Mouse (Mus musculus): ENCODE results near the gene Tlx2. TPM values are rescaled to one million over a fixed set of nuclear protein-coding genes. Genes with fewer than 3 reads are reported as not detected.

Tlx2 gene
- polyA plus RNA-seq, 1 experiment from 2014 or later = 1.0 TPM

GRCm38 (mm10) chr6:83053136-83053960 lies 16.7 kb downstream of the Tlx2 start:
- 1% methylated on average over 26 of the region's 26 CpGs for WGBS
- Histone ChIP-seq H3K4me1 (replicated peaks) (peaks cover 23% of the 10 kb centered on the region), H3K36me3 (peaks cover 56% of the 10 kb centered on the region), H3K27me3 (no peaks in the 10 kb centered on the region), H3K4me3 (replicated peaks) (peak overlapping the region; percentile 97), H3K9ac (replicated peaks) (peak overlapping the region; percentile 88), H3K27ac (peak overlapping the region; percentile 93), H3K4me2 (peak overlapping the region; percentile 73), H3K9me3 (no peaks in the 10 kb centered on the region)
- no peak for ATAC-seq (ENCODE audit: insufficient number of reproducible peaks, insufficient read depth, low FRiP score, low TSS enrichment, low read depth)

GRCm38 (mm10) chr6:83049367-83049766 lies 20.7 kb downstream of the Tlx2 start:
- Histone ChIP-seq H3K9ac (replicated peaks) (no peak overlapping the region), H3K4me1 (replicated peaks) (peaks cover 13% of the 10 kb centered on the region), H3K4me3 (replicated peaks) (no peak overlapping the region), H3K27ac (no peak overlapping the region), H3K4me2 (no peak overlapping the region), H3K9me3 (no peaks in the 10 kb centered on the region), H3K36me3 (peaks cover 38% of the 10 kb centered on the region), H3K27me3 (no peaks in the 10 kb centered on the region; the same call in 1 of the 2 replicates)
- WGBS = 66% methylated on average over 10 of the region's 10 CpGs
- ATAC-seq (ENCODE audit: insufficient number of reproducible peaks, insufficient read depth, low FRiP score, low TSS enrichment, low read depth) = no peak

GRCm38 (mm10) chr6:83044742-83045141 lies 25.4 kb downstream of the Tlx2 start:
- no peaks in the 10 kb centered on the region; the same call in 1 of the 2 replicates for H3K27me3 ChIP-seq
- no peaks in the 10 kb centered on the region for H3K4me1 ChIP-seq (replicated peaks)
- H3K36me3 ChIP-seq = peaks cover 25% of the 10 kb centered on the region; the same call in 1 of the 2 replicates
- no peaks in the 10 kb centered on the region for H3K9me3 ChIP-seq
- H3K4me2 ChIP-seq = no peak overlapping the region
- no peak overlapping the region for H3K4me3 ChIP-seq (replicated peaks)
- no peak overlapping the region for H3K27ac ChIP-seq
- WGBS = 78% methylated on average over 9 of the region's 9 CpGs
- no peak overlapping the region for H3K9ac ChIP-seq (replicated peaks)
- no peak for ATAC-seq (ENCODE audit: insufficient number of reproducible peaks, insufficient read depth, low FRiP score, low TSS enrichment, low read depth)

GRCm38 (mm10) chr6:83043993-83044392 lies 26.1 kb downstream of the Tlx2 start:
- Histone ChIP-seq H3K4me1 (replicated peaks) (no peaks in the 10 kb centered on the region), H3K4me3 (replicated peaks) (no peak overlapping the region), H3K9me3 (no peaks in the 10 kb centered on the region), H3K4me2 (no peak overlapping the region), H3K36me3 (peaks cover 21% of the 10 kb centered on the region; the same call in 1 of the 2 replicates), H3K9ac (replicated peaks) (no peak overlapping the region), H3K27me3 (no peaks in the 10 kb centered on the region; the same call in 1 of the 2 replicates), H3K27ac (no peak overlapping the region)
- no peak for ATAC-seq (ENCODE audit: insufficient number of reproducible peaks, insufficient read depth, low FRiP score, low TSS enrichment, low read depth)
- WGBS = 85% methylated on average over 5 of the region's 5 CpGs

DNA sequence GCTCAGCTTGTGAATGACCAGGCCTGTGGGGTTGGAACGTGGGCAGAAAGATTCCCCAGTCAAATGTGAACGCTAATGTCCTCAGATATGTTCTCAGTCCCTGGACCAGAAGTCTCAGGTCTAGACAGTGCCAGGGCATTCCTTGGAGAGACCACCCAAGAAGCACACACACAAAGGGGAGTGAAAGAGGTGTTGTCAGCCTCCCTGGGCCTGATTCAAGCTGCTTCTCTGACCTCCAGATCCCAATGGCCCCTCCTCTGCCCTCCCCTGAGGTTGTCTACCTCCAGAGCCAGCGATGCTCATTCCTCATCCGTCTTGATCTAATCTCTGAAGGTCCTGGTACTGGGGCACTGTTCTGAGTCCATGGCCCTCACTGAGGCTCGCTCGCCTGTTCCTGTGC lies 26.5 kb downstream of the Tlx2 start:
- Histone ChIP-seq H3K27me3 (no peaks in the 10 kb centered on the region; the same call in 1 of the 2 replicates), H3K4me2 (no peak overlapping the region), H3K4me3 (replicated peaks) (no peak overlapping the region), H3K36me3 (peaks cover 17% of the 10 kb centered on the region; the same call in 1 of the 2 replicates), H3K9ac (replicated peaks) (no peak overlapping the region), H3K27ac (no peak overlapping the region), H3K9me3 (no peaks in the 10 kb centered on the region), H3K4me1 (replicated peaks) (peaks cover 4% of the 10 kb centered on the region; the same call in 1 of the 2 replicates)
- WGBS = 65% methylated on average over 6 of the region's 6 CpGs
- ATAC-seq (ENCODE audit: insufficient number of reproducible peaks, insufficient read depth, low FRiP score, low TSS enrichment, low read depth) = no peak

DNA sequence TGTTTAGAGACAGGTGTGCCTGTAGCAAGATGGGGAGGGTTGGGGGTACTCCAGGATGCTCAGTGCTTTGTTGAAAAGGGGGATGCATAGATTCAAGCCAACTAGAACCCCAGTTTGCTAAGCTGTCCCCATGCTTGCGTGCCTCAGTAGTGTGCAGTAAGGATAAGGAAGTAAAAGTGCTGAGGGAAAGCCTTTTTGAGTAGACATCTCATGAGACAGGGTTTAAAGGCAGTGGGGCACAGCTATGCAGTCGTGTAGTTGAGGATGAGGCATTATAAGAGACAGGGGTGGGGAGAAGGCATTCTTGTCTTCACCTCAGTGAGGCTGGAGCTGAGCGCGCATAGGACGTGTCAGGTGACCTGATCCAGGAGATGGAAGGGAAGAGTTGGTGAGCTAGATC lies 29.5 kb downstream of the Tlx2 start:
- Histone ChIP-seq H3K9ac (replicated peaks) (no peak overlapping the region), H3K4me3 (replicated peaks) (no peak overlapping the region)

DNA sequence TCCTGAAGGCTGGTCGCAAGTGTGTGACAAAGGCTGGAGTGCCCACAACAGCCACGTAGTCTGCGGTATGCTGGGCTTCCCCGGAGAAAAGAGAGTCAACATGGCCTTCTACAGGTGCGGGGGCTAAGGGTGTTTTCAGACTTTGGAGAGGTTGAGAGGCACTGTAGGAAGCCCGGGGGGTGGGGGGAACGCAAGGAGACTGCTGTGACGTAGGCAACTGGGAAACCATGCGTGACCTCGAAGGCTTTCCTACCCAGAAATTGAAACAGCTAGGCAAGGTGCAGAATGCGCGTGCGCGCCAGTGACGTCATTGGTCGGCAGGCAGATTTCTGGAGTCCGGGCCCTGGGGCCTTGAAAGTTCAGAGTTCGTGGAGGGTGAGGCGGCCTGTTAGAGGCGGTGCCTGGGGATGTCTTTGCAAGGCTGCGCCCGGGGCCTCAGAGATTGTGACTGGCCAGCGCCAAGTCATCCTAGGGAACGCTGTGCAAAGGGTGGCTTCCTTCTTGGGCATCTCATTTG lies 31.5 kb downstream of the Tlx2 start:
- peak; percentile 17; the same call in 1 of the 2 replicates for ATAC-seq (ENCODE audit: insufficient number of reproducible peaks, insufficient read depth, low FRiP score, low TSS enrichment, low read depth)
- Histone ChIP-seq H3K27ac (no peak overlapping the region), H3K4me2 (peak overlapping the region; percentile 57), H3K4me1 (replicated peaks) (peaks cover 21% of the 10 kb centered on the region), H3K27me3 (peaks cover 4% of the 10 kb centered on the region; the same call in 1 of the 2 replicates), H3K9ac (replicated peaks) (peak overlapping the region; percentile 44; the same call in 1 of the 2 replicates), H3K9me3 (no peaks in the 10 kb centered on the region), H3K4me3 (replicated peaks) (peak overlapping the region; percentile 29), H3K36me3 (peaks cover 11% of the 10 kb centered on the region; the same call in 1 of the 2 replicates)
- 11% methylated on average over 24 of the region's 24 CpGs for WGBS

More for the DNA sequence above, 29.5 kb downstream of the Tlx2 start:
- Histone ChIP-seq H3K36me3 (peaks cover 15% of the 10 kb centered on the region; the same call in 1 of the 2 replicates), H3K27ac (no peak overlapping the region), H3K4me1 (replicated peaks) (peaks cover 9% of the 10 kb centered on the region), H3K4me2 (no peak overlapping the region), H3K9me3 (no peaks in the 10 kb centered on the region), H3K27me3 (peaks cover 4% of the 10 kb centered on the region; the same call in 1 of the 2 replicates)
- ATAC-seq (ENCODE audit: insufficient number of reproducible peaks, insufficient read depth, low FRiP score, low TSS enrichment, low read depth) = no peak
- 82% methylated on average over 5 of the region's 5 CpGs for WGBS

DNA sequence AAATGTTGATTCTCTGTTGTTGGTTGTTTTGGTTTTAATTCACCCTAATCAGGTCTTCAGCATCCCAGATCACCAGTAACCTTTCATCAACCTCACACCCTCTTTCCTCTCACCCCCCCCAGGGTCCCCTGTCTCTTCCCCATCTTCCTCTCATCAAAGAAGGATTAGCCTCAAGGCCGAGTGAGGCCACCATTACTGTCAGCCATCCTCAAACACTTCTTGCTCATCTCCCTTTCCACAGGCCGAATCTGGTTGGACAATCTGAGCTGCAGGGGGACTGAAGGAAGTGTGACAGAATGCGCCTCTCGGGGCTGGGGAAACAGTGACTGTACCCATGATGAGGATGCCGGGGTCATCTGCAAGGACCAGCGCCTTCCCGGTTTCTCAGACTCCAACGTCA lies 32.9 kb downstream of the Tlx2 start:
- Histone ChIP-seq H3K27ac (no peak overlapping the region), H3K4me1 (replicated peaks) (peaks cover 25% of the 10 kb centered on the region), H3K9me3 (no peaks in the 10 kb centered on the region), H3K27me3 (peaks cover 9% of the 10 kb centered on the region), H3K9ac (replicated peaks) (no peak overlapping the region), H3K4me2 (no peak overlapping the region), H3K4me3 (replicated peaks) (no peak overlapping the region), H3K36me3 (peaks cover 11% of the 10 kb centered on the region; the same call in 1 of the 2 replicates)
- no peak for ATAC-seq (ENCODE audit: insufficient number of reproducible peaks, insufficient read depth, low FRiP score, low TSS enrichment, low read depth)
- 81% methylated on average over 8 of the region's 8 CpGs for WGBS

DNA sequence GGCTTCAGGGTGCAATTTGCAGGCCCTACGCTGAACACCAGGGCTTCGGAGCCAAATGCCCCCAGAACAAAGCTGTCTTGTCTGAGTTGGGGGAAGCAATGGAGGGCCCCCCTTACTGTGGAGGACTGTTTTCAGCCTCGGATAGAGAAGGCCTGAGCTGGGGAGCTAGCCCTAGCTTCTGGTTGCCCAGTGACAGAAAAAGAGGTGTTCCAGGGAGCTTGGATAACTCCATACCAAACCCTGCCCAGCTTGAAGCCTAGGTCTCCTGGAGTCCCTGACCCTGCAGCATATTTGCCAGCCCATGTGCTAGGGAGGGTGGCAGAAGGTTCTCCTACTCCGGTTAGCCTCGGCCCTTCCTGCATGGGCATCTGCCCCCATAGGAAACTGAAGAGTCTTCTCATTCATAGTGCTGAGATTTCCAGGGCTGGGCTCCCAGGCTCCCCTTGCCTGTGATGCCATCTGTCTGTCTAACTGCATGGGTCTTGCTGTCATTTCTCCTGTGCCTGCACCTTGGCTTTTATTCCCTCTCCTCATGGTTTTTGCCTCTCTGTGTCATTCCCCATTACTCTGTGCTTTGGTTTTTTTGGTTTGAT lies 35.5 kb downstream of the Tlx2 start:
- H3K27ac ChIP-seq = peak overlapping the region; percentile 86
- WGBS = 14% methylated on average over 5 of the region's 5 CpGs
- no peaks in the 10 kb centered on the region for H3K9me3 ChIP-seq
- ATAC-seq (ENCODE audit: insufficient number of reproducible peaks, insufficient read depth, low FRiP score, low TSS enrichment, low read depth) = no peak
- peaks cover 41% of the 10 kb centered on the region for H3K4me1 ChIP-seq (replicated peaks)
- peaks cover 8% of the 10 kb centered on the region; the same call in 1 of the 2 replicates for H3K36me3 ChIP-seq
- H3K9ac ChIP-seq (replicated peaks) = peak overlapping the region; percentile 52
- H3K4me2 ChIP-seq = peak overlapping the region; percentile 84
- peak overlapping the region; percentile 48 for H3K4me3 ChIP-seq (replicated peaks)
- peaks cover 35% of the 10 kb centered on the region for H3K27me3 ChIP-seq

GRCm38 (mm10) chr6:83033249-83034185 lies 36.6 kb downstream of the Tlx2 start, which contains the start of the genes Dok1 and Loxl3:
Dok1 (minus strand) TSS chr6:83033471.
Loxl3 (plus strand) TSS chr6:83034173.
- peaks cover 8% of the 10 kb centered on the region; the same call in 1 of the 2 replicates for H3K36me3 ChIP-seq
- peak; percentile 75 for ATAC-seq (ENCODE audit: insufficient number of reproducible peaks, insufficient read depth, low FRiP score, low TSS enrichment, low read depth)
- peaks cover 44% of the 10 kb centered on the region for H3K27me3 ChIP-seq
- under 1% methylated on average over 51 of the region's 51 CpGs for WGBS
- H3K9ac ChIP-seq (replicated peaks) = peak within 1 kb of the TSS; percentile 52
- peak within 1 kb of the TSS; percentile 86 for H3K27ac ChIP-seq
- peak within 1 kb of the TSS; percentile 84 for H3K4me2 ChIP-seq
- no peaks in the 10 kb centered on the region for H3K9me3 ChIP-seq
- H3K4me3 ChIP-seq (replicated peaks) = peak within 1 kb of the TSS; percentile 48
- H3K4me1 ChIP-seq (replicated peaks) = peaks cover 40% of the 10 kb centered on the region

All from limb, embryonic 12.5 days (tissue).